Mouse (Mus musculus) spleen, adult 2 months (tissue): ENCODE results near the gene Gm45711. TPM values are rescaled to one million over a fixed set of nuclear protein-coding genes. Genes with fewer than 3 reads are reported as not detected.
"Not testable (repeated sequence)": the region's sequence is repeated elsewhere in the genome, so short reads cannot be mapped to it uniquely, and the experiment has no call there.

Experiments used
- DNase-seq, 2 experiments: peaks; one replicate each; pipeline versions ENCODE4 v3.0.0 to v3.0.0-alpha.2; 2012 to 2021; ENCODE audit warnings: low spot score in 2 of 2, low read depth in 1 of 2
- H3K27ac ChIP-seq: fragments of 200-500 bp; 2 replicates; pipeline ENCODE4 v1.5.1; 2012; ENCODE audit warnings: low read length, inconsistent platforms; ENCODE audit not compliant: insufficient read depth
- H3K27me3 ChIP-seq: fragments of 200-500 bp; 2 replicates; pipeline ENCODE4 v1.6.1; 2012; ENCODE audit warnings: mild to moderate bottlenecking, moderate library complexity, low read length, inconsistent platforms; ENCODE audit not compliant: control insufficient read depth, insufficient read depth
- H3K36me3 ChIP-seq: fragments of 200-500 bp; 2 replicates; pipeline ENCODE4 v1.6.1; 2012; ENCODE audit warnings: mild to moderate bottlenecking, low read length, inconsistent platforms; ENCODE audit not compliant: control insufficient read depth, insufficient read depth
- H3K4me1 ChIP-seq: fragments of 200-500 bp; 2 replicates; pipeline ENCODE4 v1.6.1; 2011; ENCODE audit warnings: inconsistent platforms; ENCODE audit not compliant: control insufficient read depth, insufficient read depth, insufficient read length
- H3K4me3 ChIP-seq: fragments of 200-500 bp; 2 replicates; pipeline ENCODE4 v1.5.1; 2011; ENCODE audit warnings: mild to moderate bottlenecking, inconsistent platforms; ENCODE audit not compliant: insufficient read depth, insufficient read length; ENCODE audit errors: extremely low read depth
- CTCF ChIP-seq: fragments of 200-500 bp; IDR thresholded peaks from 2 replicates; pipeline ENCODE4 v1.5.1; 2011; ENCODE audit warnings: mild to moderate bottlenecking, inconsistent platforms; ENCODE audit not compliant: insufficient read depth, insufficient read length, insufficient replicate concordance; ENCODE audit errors: extremely low read depth
- POLR2A ChIP-seq: fragments of 200-500 bp; IDR thresholded peaks from 2 replicates; pipeline ENCODE4 v1.6.1; 2011; ENCODE audit warnings: low read depth, low read length, inconsistent platforms
- WGBS: fragments of 180-500 bp; shearing (Covaris S2); methylation state at CpG from one replicate; pipeline ENCODE4 v1.1.7; 2018; 5-methylcytosine and 5-hydroxymethylcytosine counted together
- polyA plus RNA-seq: library from polyadenylated mRNA; depleted of rRNA; stranded (reverse); fragments of >200 nt; gene quantifications from 2 replicates; pipeline ENCODE4 v1.2.3, GENCODE M21; 2012

Gm45711 gene
- polyA plus RNA-seq, 1 experiment = not detected

DNA sequence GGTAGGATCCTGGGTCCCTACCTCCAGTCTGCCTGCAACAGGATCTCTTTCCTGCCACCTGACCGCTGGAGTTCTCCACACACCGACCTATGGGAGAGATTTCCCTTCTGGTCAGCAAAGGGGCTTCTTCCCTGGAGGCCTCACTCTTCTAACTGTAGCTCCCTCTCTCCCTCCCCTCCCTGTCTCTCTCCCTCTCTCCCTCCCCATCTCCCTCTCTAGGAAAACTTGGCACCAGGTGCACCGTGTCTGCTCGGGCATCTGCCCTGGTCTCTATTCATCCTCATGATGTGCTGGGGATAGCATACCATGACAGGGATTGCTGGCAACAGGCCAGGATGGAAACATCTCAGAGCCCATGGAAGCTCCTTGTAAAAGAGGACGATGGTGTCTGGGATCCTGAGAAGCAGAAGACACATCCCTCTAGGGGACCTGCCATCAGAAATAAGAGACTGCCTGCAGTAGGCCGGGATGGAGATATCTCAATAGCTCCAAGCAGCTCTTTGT lies 40.9 kb downstream of the Gm45711 start:
- WGBS = 91% methylated on average over 6 of the region's 6 CpGs
- TF ChIP-seq POLR2A (no peak), CTCF (no peak)
- H3K27me3 ChIP-seq = no peaks in the 10 kb centered on the region

GRCm38 (mm10) chr8:104268368-104268767 lies 41.5 kb downstream of the Gm45711 start:
- Histone ChIP-seq H3K27ac (no peak overlapping the region), H3K4me1 (no peaks in the 10 kb centered on the region), H3K27me3 (no peaks in the 10 kb centered on the region), H3K36me3 (peaks cover 9% of the 10 kb centered on the region), H3K4me3 (no peak overlapping the region)
- DNase-seq = no peak
- TF ChIP-seq POLR2A (no peak), CTCF (no peak)

More for the DNA sequence above, 40.9 kb downstream of the Gm45711 start:
- no peak overlapping the region for H3K4me3 ChIP-seq
- no peak for DNase-seq
- no peak overlapping the region for H3K27ac ChIP-seq
- no peaks in the 10 kb centered on the region for H3K4me1 ChIP-seq
- H3K36me3 ChIP-seq = peaks cover 4% of the 10 kb centered on the region; the same call in 1 of the 2 replicates

DNA sequence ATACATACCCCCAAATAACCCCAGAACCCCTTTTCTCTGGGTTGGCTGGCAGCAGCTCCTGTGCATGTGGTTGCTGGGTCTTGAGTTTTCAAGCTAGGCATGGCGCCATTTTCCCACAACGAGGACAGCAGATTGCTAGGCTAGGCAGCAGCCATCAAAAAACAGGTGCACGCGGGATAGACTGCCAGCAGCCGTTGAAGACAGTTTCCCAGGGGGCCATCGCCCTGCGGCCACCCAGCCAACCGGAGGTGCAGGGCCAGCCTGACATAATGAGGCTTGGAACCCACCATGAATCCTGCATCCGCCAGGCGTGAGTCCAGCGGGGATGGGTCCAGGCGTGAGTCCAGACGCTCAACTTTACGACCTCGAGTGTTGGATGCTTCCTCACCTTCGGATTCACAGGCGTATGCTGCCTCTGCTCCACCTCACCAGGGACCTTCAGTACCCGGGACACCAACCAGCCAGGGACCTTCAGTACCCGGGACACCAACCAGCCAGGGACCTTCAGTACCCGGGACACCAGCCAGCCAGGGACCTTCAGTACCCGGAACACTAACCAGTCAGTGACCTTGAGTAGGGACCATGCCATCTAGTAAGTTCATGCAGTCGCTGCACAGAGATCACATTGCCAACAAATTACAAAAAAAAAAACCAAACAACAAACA lies 45.5 kb downstream of the Gm45711 start:
- not testable (repeated sequence) for DNase-seq, H3K27ac ChIP-seq, H3K4me3 ChIP-seq, H3K4me1 ChIP-seq, H3K27me3 ChIP-seq
- 94% methylated on average over 22 of the region's 22 CpGs for WGBS
- H3K36me3 ChIP-seq = peaks cover 12% of the 10 kb centered on the region

DNA sequence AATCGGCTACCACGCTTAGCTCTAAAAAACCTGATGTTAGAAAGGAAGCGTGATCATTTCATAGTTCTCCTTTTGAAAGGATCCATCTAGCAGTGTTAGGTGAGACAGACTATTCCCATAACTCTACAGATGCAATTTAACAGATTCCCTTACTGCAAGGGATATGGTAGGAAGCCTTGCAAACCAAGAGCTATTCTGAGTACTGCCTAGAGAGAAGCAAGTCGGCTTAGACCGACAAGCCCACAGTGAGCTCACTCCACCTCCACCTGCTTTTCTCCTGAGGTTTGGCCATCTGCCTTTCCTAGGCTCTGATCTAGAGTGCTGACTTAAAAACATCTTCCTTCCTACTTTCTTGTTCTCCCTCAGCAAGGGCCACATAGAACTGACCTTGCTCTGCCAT lies 48.1 kb downstream of the Gm45711 start:
- peaks cover 20% of the 10 kb centered on the region for H3K36me3 ChIP-seq
- not testable (repeated sequence) for H3K27me3 ChIP-seq, H3K27ac ChIP-seq, H3K4me3 ChIP-seq, DNase-seq, H3K4me1 ChIP-seq
- WGBS = 92% methylated on average over 5 of the region's 5 CpGs

GRCm38 (mm10) chr8:104253016-104253415 lies 56.9 kb downstream of the Gm45711 start:
- Histone ChIP-seq H3K4me1 (0 out of 2 replicates have a peak, but pooled peaks cover 2% of the 10 kb centered on the region), H3K27me3 (no peaks in the 10 kb centered on the region), H3K36me3 (peaks cover 2% of the 10 kb centered on the region), H3K27ac (no peak overlapping the region), H3K4me3 (no peak overlapping the region)
- TF ChIP-seq CTCF = peak; percentile 66; the same call in 1 of the 2 replicates
- no peak for TF ChIP-seq POLR2A
- WGBS = 69% methylated on average over 3 of the region's 3 CpGs
- DNase-seq = peak in 1 of 2 experiments; percentile 59

DNA sequence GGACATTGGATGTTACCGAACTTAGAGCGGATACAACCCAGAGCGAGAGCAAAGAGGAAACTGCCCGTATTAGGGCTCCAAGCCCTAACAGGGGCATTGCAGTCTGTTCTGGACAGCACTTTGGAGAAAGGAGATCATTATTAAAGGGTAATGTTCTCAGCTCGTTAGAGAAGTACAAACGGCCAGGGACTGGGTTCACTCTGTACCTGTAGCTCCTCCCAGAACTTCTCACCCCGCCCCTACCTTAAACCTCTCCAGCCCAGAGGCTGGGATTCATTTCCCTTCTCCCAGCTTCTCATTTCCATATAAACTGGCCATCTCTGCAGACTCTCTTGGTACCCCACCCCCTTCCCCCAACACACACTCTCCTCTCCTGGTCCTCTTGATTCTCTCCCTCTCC lies 58.4 kb downstream of the Gm45711 start:
- Histone ChIP-seq H3K27ac (no peak overlapping the region), H3K4me1 (peaks cover 6% of the 10 kb centered on the region; the same call in 1 of the 2 replicates), H3K36me3 (no peaks in the 10 kb centered on the region), H3K27me3 (no peaks in the 10 kb centered on the region), H3K4me3 (peak overlapping the region; percentile 95)
- DNase-seq = no peak
- TF ChIP-seq CTCF = no peak
- no peak for TF ChIP-seq POLR2A
- 0% methylated on average over 7 of the region's 7 CpGs for WGBS

- Histone ChIP-seq H3K36me3 (no peaks in the 10 kb centered on the region), H3K27ac (peak within 1 kb of the TSS; percentile 92), H3K4me3 (peak within 1 kb of the TSS; percentile 95), H3K4me1 (peaks cover 9% of the 10 kb centered on the region; the same call in 1 of the 2 replicates), H3K27me3 (no peaks in the 10 kb centered on the region)
- DNase-seq = peak; percentile 81 to 85
- 4% methylated on average over 41 of the region's 41 CpGs for WGBS
- peak; percentile 74; the same call in 1 of the 2 replicates for TF ChIP-seq POLR2A
- TF ChIP-seq CTCF = no peak
These were observed 59.2 kb downstream of the Gm45711 start, which contains the start of gene Cklf for GRCm38 (mm10) chr8:104250439-104251367. Gene Cklf (plus strand): TSS chr8:104250861.
